Mouse (Mus musculus) lung, adult 10 weeks (tissue): Measurements from ENCODE around the gene Rap1gds1. TPM values are rescaled to one million over a fixed set of nuclear protein-coding genes. Genes with fewer than 3 reads are reported as not detected.

Experiments used
- polyA plus RNA-seq: library from polyadenylated mRNA; stranded (reverse); fragments of 350-450 nt; fragmentation: Illumina TruSeq; extraction: RNeasy Lipid Tissue Mini Kit (QIAGEN cat#74804); gene quantifications from one replicate; pipeline ENCODE4 v1.2.3, GENCODE M21; 2014; ENCODE audit warnings: low read depth, low replicate concordance; ENCODE audit not compliant: insufficient read depth

Rap1gds1 gene
- polyA plus RNA-seq: 20.2 TPM

DNA sequence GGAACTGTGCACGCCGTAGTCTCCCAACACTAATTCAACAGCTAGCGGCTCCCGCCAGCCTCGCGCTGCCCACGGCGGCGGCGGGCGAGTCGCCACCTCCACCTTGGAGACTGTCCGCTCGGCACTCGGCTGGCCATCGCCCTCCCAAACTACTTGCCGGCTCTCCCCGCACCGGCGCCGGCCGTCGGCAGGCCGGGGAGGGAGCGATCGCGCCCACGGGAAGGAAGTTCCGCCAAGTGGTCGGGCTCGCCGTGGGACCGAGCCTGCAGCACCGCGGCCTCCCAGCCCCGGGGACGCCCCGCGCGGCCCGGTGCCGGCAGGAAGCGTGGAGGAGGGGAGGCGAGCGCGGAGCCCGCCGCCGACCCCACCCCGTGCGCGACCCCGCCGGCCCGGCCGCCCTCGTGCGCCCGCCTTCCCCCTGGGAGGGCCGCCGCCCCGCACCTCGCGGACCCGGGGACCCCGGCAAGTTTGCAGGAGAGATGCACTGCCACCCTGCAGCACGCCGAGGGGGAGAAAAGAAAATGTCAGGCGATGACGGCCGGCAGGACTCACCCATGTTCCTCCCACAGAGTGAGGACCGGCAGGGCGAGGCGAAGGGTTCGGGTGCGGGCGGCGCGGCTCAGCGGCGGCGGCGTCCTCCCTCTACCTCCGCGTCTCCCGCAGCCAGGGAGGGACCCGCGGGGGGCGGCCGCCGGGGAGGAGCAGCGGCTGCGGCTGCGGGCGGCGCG, at the start of gene Rap1gds1:
Rap1gds1 (minus strand) TSS at position 718 of the 728 bp plus-strand sequence.

Other genes starting within 250 kb of the Rap1gds1 start
- gene Stpg2, start 130.5 kb upstream of the Rap1gds1 start, polyA plus RNA-seq: not detected